Comparison of ENCODE assay signal across 25 mouse cellular contexts in genomic region chrX:141165067-141165466, GRCm38 (mm10).
"Had no signal": no experiment of that assay in that cellular context is flagged by ENCODE, and none has a peak within 500 bp of the region (broad histone marks: within the 10 kb centered on the region; RNA-seq: fewer than 3 reads in every experiment).

No protein-coding gene starts in this region.

- H3K27ac ChIP-seq: heart, embryonic 10.5 days; hindbrain, embryonic 10.5 days; hindbrain, embryonic 12.5 days; hindbrain, embryonic 14.5 days; intestine, embryonic 15.5 days; layer of hippocampus, adult 2 months; left cerebral cortex, adult 2 months; limb, embryonic 13.5 days; limb, embryonic 15.5 days had no signal

- H3K4me1 ChIP-seq: heart, embryonic 10.5 days; heart, embryonic 12.5 days; hindbrain, embryonic 10.5 days; hindbrain, embryonic 12.5 days; intestine, embryonic 15.5 days; limb, embryonic 13.5 days; limb, embryonic 15.5 days had no signal

- H3K4me3 ChIP-seq: heart, embryonic 10.5 days; heart, embryonic 12.5 days; hindbrain, embryonic 10.5 days; hindbrain, embryonic 12.5 days; intestine, embryonic 15.5 days; layer of hippocampus, adult 2 months; left cerebral cortex, adult 2 months; limb, embryonic 13.5 days; limb, embryonic 15.5 days had no signal

- DNase-seq: gastrocnemius, postnatal 14 days; gastrocnemius, postnatal 36 days; heart, adult 18-20 months; heart, postnatal 10 days; heart, postnatal 4 days; kidney, adult 18-20 months; kidney, adult 8-10 months; kidney, postnatal 10 days; kidney, postnatal 25 days; kidney, postnatal 4 days; left cerebral cortex, postnatal 4 days had no signal

- H3K4me2 ChIP-seq: heart, embryonic 12.5 days; hindbrain, embryonic 12.5 days; hindbrain, embryonic 14.5 days; intestine, embryonic 15.5 days; limb, embryonic 13.5 days; limb, embryonic 15.5 days; liver, embryonic 11.5 days had no signal

- H3K9me3 ChIP-seq: heart, embryonic 10.5 days; heart, embryonic 12.5 days; hindbrain, embryonic 10.5 days; hindbrain, embryonic 12.5 days; intestine, embryonic 15.5 days; limb, embryonic 13.5 days; limb, embryonic 15.5 days had no signal

- ATAC-seq: hindbrain, embryonic 16.5 days; inflammation-experienced regulatory T-cells, adult 6 months; intestine, embryonic 15.5 days; intestine, postnatal 0 days had no signal

- H3K9ac ChIP-seq: heart, embryonic 12.5 days; hindbrain, embryonic 12.5 days; hindbrain, embryonic 14.5 days; intestine, embryonic 15.5 days; limb, embryonic 13.5 days; limb, embryonic 15.5 days had no signal

- H3K36me3 ChIP-seq: heart, embryonic 10.5 days; hindbrain, embryonic 10.5 days; hindbrain, embryonic 12.5 days; intestine, embryonic 15.5 days; limb, embryonic 13.5 days; limb, embryonic 15.5 days had no signal
